Mouse (Mus musculus) heart, adult 2 months (tissue): ENCODE results near the gene Cdk9. TPM values are rescaled to one million over a fixed set of nuclear protein-coding genes. Genes with fewer than 3 reads are reported as not detected.
A peak's percentile ranks its signal among the peaks of the same experiment; 100 is the strongest.

Source experiments
- DNase-seq, 2 experiments: peaks; one replicate each; pipeline ENCODE4 v3.0.0; 2021
- H3K27ac ChIP-seq: fragments of 200-600 bp; 2 replicates; pipeline ENCODE4 v1.8.1; 2022
- H3K27me3 ChIP-seq: fragments of 200-500 bp; 2 replicates; pipeline ENCODE4 v1.6.1; 2012; ENCODE audit warnings: mild to moderate bottlenecking, low read length, inconsistent platforms, mixed read lengths; ENCODE audit not compliant: control insufficient read depth, insufficient read depth
- H3K36me3 ChIP-seq: fragments of 200-500 bp; 2 replicates; pipeline ENCODE4 v1.6.1; 2012; ENCODE audit warnings: low read length, inconsistent platforms; ENCODE audit not compliant: control insufficient read depth, insufficient read depth
- H3K4me1 ChIP-seq: fragments of 200-500 bp; 2 replicates; pipeline ENCODE4 v1.6.1; 2011; ENCODE audit warnings: low read length; ENCODE audit not compliant: control insufficient read depth, insufficient read depth
- H3K4me3 ChIP-seq: fragments of 200-600 bp; 2 replicates; pipeline ENCODE4 v1.8.1; 2022
- H3K79me2 ChIP-seq: fragments of 200-500 bp; replicated peaks from 2 replicates; pipeline ENCODE4 v1.6.1; 2012; ENCODE audit warnings: mild to moderate bottlenecking, inconsistent platforms, low read length, moderate library complexity, mixed read lengths; ENCODE audit not compliant: control insufficient read depth, insufficient read depth
- H3K9ac ChIP-seq: fragments of 200-500 bp; 2 replicates; pipeline ENCODE4 v1.6.1; 2012; ENCODE audit warnings: low read depth, mild to moderate bottlenecking, control low read depth, inconsistent platforms, low read length, mixed read lengths
- CTCF ChIP-seq: fragments of 200-600 bp; IDR thresholded peaks from 2 replicates; pipeline ENCODE4 v1.8.1; 2022; ENCODE audit warnings: antibody characterized with exemption, mild to moderate bottlenecking, moderate library complexity
- EP300 ChIP-seq: fragments of 200-500 bp; IDR thresholded peaks from 2 replicates; pipeline ENCODE4 v1.6.1; 2011; ENCODE audit warnings: low read depth, low read length, control low read depth; ENCODE audit not compliant: insufficient read depth
- POLR2A ChIP-seq: fragments of 200-500 bp; IDR thresholded peaks from 2 replicates; pipeline ENCODE4 v1.6.1; 2011; ENCODE audit warnings: mild to moderate bottlenecking, low read depth, low read length, control low read depth; ENCODE audit not compliant: insufficient read depth
- WGBS: fragments of 180-500 bp; shearing (Covaris S2); methylation state at CpG from one replicate; pipeline ENCODE4 v1.1.7; 2018; 5-methylcytosine and 5-hydroxymethylcytosine counted together
- intact Hi-C: fragments of 180-260 bp; cut with DNase I; formaldehyde crosslinking; loops from one replicate; pipeline ENCODE4 v1.15.1; 2025
- polyA plus RNA-seq: library from polyadenylated mRNA; depleted of rRNA; stranded (reverse); fragments of >200 nt; gene quantifications from 2 replicates; pipeline ENCODE4 v1.2.3, GENCODE M21; 2012
- total RNA-seq, 2 experiments: library from RNA; stranded (reverse); gene quantifications; 2 replicates each; pipeline ENCODE4 v1.2.3; 2021

Gene Cdk9
- total and polyA plus RNA-seq, 3 experiments = 21.0 to 42.3 (median 25.3) TPM

DNA sequence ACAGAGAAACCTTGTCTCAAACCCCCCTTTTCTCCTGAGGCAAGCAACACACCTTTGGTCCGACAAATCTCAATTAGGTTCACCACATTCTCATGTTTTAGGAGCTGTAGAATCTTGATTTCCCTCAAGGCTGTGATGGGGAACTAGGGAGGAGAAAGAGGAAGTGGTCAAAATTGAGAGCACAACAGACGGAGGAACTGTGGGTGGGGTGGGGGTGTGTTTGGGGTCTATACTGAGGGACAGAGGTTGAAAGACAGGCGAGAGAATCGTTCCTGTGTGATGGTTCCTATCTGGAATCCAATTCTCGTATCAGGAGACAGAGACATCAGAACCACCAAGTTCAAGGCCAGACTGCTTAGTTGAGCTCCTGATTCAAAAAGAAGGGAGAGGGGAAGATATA, 2.5 kb downstream of the Cdk9 start:
- DNase-seq = no peak
- H3K79me2 ChIP-seq = peaks cover 2% of the 10 kb centered on the region
- WGBS = 68% methylated on average over 5 of the region's 5 CpGs
- no peaks in the 10 kb centered on the region for H3K27me3 ChIP-seq
- no peak for TF ChIP-seq POLR2A
- no peak for TF ChIP-seq CTCF
- no peak for TF ChIP-seq EP300
- peaks cover 16% of the 10 kb centered on the region for H3K4me1 ChIP-seq
- H3K9ac ChIP-seq = no peak overlapping the region
- peaks cover 4% of the 10 kb centered on the region; the same call in 1 of the 2 replicates for H3K36me3 ChIP-seq
- H3K4me3 ChIP-seq = no peak overlapping the region
- H3K27ac ChIP-seq = no peak overlapping the region
- intact Hi-C loops = loop anchor here (5.0 kb wide), 1 partner anchor 137 kb away; the partner anchor contains the start of gene Stxbp1

DNA sequence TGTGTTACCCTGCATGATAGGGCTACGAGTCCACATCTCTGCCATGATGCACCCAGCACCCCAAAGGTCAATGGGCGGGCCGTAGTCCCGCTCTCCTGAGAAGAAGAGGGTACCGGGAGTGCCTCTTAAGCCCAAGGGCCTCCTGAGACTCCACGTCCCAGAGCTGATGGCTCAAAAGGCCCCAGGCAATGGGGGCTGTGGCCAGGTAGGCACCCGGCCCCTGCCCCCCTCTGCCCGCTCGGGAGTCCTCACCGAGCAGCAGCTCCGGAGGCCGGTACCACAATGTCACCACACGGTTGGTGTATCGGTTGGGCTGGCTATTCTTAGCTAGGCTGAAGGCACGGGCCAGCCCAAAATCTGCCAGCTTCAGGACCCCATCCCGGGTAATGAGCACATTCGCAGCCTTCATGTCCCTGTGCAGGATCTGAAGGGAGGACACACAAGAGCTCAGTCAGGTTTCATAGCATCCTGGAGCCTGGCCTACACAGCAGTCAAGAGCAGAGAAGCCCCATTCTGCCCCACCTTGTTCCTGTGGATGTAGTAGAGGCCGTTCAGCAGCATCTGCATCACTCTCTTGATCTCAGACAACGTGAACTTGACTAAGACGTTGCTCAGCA, 3.2 kb downstream of the Cdk9 start:
- peaks cover 12% of the 10 kb centered on the region for H3K4me1 ChIP-seq
- no peak overlapping the region for H3K9ac ChIP-seq
- H3K27me3 ChIP-seq = no peaks in the 10 kb centered on the region
- no peak for DNase-seq
- H3K36me3 ChIP-seq = peaks cover 4% of the 10 kb centered on the region; the same call in 1 of the 2 replicates
- H3K79me2 ChIP-seq = peaks cover 2% of the 10 kb centered on the region
- H3K4me3 ChIP-seq = no peak overlapping the region
- H3K27ac ChIP-seq = no peak overlapping the region
- 85% methylated on average over 20 of the region's 20 CpGs for WGBS
- intact Hi-C loops = loop anchor here (5.0 kb wide), 1 partner anchor 138 kb away; the partner anchor contains the start of gene Stxbp1
- TF ChIP-seq CTCF (no peak), EP300 (no peak), POLR2A (no peak)

DNA sequence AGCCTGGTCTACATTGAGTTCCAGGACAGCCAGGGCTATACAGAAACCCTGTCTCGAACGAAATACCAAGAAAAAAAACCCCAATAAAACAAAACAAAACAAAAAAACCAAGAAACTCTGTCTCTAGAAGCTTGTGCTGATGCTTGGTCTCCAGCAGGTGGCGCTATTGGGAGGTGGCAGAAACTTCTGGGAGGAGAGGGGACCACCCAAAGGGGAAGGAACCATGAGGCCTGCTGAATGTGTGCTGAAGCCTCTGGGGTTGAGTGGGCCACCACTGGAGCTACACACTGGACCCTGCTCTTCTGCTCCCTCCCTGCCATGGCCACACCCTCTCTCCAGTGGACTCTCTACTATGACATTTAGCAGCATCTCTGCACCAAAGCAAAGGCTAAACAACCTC, 4.2 kb downstream of the Cdk9 start:
- TF ChIP-seq EP300 (no peak), POLR2A (no peak), CTCF (peak; percentile 93; the same call in 1 of the 2 replicates)
- H3K36me3 ChIP-seq = peaks cover 4% of the 10 kb centered on the region; the same call in 1 of the 2 replicates
- DNase-seq = peak in 1 of 2 experiments; percentile 71
- H3K27me3 ChIP-seq = no peaks in the 10 kb centered on the region
- H3K4me1 ChIP-seq = peaks cover 4% of the 10 kb centered on the region
- no peak overlapping the region for H3K27ac ChIP-seq
- WGBS = 41% methylated on average over 3 of the region's 3 CpGs
- H3K9ac ChIP-seq = no peak overlapping the region
- intact Hi-C loops = no loop called here
- H3K4me3 ChIP-seq = no peak overlapping the region
- peaks cover 2% of the 10 kb centered on the region for H3K79me2 ChIP-seq

DNA sequence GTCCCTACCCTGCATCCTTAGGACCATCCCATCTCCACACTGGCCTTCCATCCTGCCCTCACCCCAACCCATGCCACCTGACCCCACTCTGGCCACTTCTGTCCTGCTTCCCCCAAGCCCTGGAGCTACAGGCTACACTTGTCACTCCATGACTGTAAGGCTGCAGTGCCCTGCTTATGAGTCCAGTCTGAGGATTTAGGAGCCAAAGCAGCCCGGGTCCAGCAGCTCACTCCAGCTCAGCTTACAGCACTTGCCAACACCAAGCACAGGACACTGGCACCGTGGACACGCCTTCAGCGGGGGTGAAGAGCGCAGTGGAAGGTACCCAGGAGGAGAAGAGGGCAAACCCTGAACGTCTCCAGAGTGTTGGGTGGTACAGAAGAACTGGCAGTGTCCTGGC, 5.9 kb downstream of the Cdk9 start:
- TF ChIP-seq POLR2A (no peak), EP300 (no peak), CTCF (no peak)
- Histone ChIP-seq H3K27ac (no peak overlapping the region), H3K79me2 (peaks cover 2% of the 10 kb centered on the region; the same call in 1 of the 2 replicates), H3K27me3 (no peaks in the 10 kb centered on the region), H3K9ac (no peak overlapping the region), H3K4me3 (no peak overlapping the region), H3K36me3 (peaks cover 4% of the 10 kb centered on the region; the same call in 1 of the 2 replicates), H3K4me1 (peaks cover 3% of the 10 kb centered on the region)
- intact Hi-C loops = no loop called here
- WGBS = 82% methylated on average over 6 of the region's 6 CpGs
- DNase-seq = no peak

DNA sequence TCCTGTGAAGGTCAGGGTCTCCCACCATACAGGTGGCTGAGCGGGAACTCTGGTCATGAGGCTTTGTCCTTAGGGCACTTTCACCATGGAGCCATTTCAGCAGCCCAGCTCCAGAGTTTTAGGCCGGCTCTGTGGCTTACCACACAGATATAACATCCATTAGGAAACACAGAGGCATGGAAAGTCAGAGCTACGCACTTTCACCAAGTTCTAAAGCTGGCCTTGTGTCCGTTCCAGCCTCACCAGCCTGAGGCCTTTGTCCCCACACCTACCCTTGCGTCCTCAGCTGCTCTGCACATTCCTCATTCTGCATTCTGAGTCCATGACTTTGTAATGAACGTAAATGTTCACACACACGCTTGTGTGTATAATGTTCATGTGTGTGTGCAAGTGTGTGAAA, 7.9 kb downstream of the Cdk9 start:
- Histone ChIP-seq H3K36me3 (no peaks in the 10 kb centered on the region), H3K4me3 (no peak overlapping the region), H3K79me2 (0 out of 2 replicates have a peak, but pooled peaks cover 2% of the 10 kb centered on the region), H3K9ac (no peak overlapping the region), H3K27ac (no peak overlapping the region), H3K4me1 (no peaks in the 10 kb centered on the region), H3K27me3 (no peaks in the 10 kb centered on the region)
- 92% methylated on average over 7 of the region's 7 CpGs for WGBS
- intact Hi-C loops = no loop called here
- TF ChIP-seq EP300 (no peak), POLR2A (no peak)
- no peak for DNase-seq

DNA sequence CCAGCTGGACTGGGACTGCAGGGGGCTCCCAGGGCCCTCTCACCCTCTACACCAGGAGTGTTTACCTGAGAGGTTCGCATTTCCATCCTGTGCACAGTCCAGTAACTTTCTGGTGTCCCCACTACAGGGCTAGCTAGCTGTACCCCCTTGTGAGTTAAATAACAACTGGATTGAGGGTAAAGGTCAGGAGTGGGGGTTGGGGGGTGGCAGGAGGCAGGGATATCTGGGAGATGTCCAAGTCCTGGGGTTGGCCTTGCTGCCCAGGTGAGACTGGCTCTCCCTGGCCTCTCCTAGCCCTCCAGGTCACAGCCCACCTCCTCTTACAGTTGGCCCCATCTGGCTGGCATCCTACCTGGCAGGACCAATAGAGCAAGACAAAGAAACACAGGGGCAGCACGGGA, 8.9 kb downstream of the Cdk9 start, which contains the start of gene Fpgs:
Fpgs (minus strand) TSS at position 125 of the 401 bp plus-strand sequence.
- Histone ChIP-seq H3K4me3 (no peak within 1 kb of the TSS), H3K36me3 (no peaks in the 10 kb centered on the region), H3K79me2 (no peaks in the 10 kb centered on the region), H3K27me3 (no peaks in the 10 kb centered on the region), H3K4me1 (no peaks in the 10 kb centered on the region), H3K9ac (no peak within 1 kb of the TSS), H3K27ac (no peak within 1 kb of the TSS)
- no peak for DNase-seq
- intact Hi-C loops = no loop called here
- 85% methylated on average over 2 of the region's 2 CpGs for WGBS
- TF ChIP-seq POLR2A = no peak
- no peak for TF ChIP-seq CTCF
